ENCODE assay signal across 20 mouse cellular contexts in the genomic region with DNA sequence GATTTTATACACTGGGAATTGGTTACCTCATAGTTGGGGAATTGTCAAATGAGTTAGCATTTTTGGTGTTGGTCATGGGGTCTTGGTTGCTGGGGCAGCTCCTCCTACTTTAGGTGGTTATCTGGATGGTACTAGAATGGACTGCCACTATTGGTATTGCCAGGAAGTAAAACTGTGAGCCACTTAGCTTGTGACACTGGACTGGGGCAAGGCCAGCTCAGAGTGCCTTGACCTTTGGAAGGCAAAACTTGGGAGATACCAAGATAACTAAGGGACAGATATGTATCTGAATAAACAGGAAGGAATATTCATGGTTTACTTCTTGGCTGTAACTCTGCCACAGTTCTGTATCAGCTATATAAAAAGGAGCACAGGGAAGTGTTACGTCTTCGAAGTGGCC. TPM values are rescaled to one million over a fixed set of nuclear protein-coding genes. Genes with fewer than 3 reads are reported as not detected.
DNase-seq lines count a peak whose midpoint lies in the region; ATAC-seq and TF ChIP-seq lines count a peak whose summit lies in the region.
"Had no signal": no experiment of that assay in that cellular context is flagged by ENCODE, and none has a peak within 500 bp of the region (broad histone marks: within the 10 kb centered on the region; RNA-seq: fewer than 3 reads in every experiment).

No protein-coding gene starts in this region.

- peaks cover 10% of the 10 kb centered on the region for H3K4me1 ChIP-seq in kidney, adult 2 months (ENCODE audit: control insufficient read depth, insufficient read depth, low read length)
- peaks cover 22% of the 10 kb centered on the region for H3K4me1 ChIP-seq in kidney, embryonic 16.5 days (ENCODE audit: insufficient read depth, low read length)
- H3K4me1 ChIP-seq in brown adipose tissue, adult 24 weeks (ENCODE audit: control insufficient read depth, insufficient read depth, insufficient read length, low read length): peaks cover 18% of the 10 kb centered on the region

- no peak overlapping the region for H3K9ac ChIP-seq in kidney, embryonic 16.5 days (replicated peaks; ENCODE audit: low read length)
- H3K9ac ChIP-seq: embryonic facial prominence, embryonic 12.5 days; forebrain, embryonic 15.5 days; hindbrain, embryonic 13.5 days had no signal

- TF ChIP-seq POLR2A in kidney, adult 2 months (IDR thresholded peaks at IDR 0.05; ENCODE audit: low read depth, low read length): no peak

- no peaks in the 10 kb centered on the region for H3K27me3 ChIP-seq in kidney, adult 2 months (replicated peaks; ENCODE audit: control insufficient read depth, insufficient read depth, low read length)
- H3K27me3 ChIP-seq in kidney, embryonic 16.5 days (ENCODE audit: insufficient read depth, low read length): no peaks in the 10 kb centered on the region
- H3K27me3 ChIP-seq: embryonic facial prominence, embryonic 12.5 days; forebrain, embryonic 15.5 days; hindbrain, embryonic 13.5 days; Patski had no signal

- no peaks in the 10 kb centered on the region for H3K9me3 ChIP-seq in kidney, embryonic 16.5 days (ENCODE audit: low read length)
- H3K9me3 ChIP-seq: embryonic facial prominence, embryonic 12.5 days; forebrain, embryonic 15.5 days; heart, embryonic 10.5 days; hindbrain, embryonic 13.5 days had no signal

- 70% methylated on average over 2 of the region's 2 CpGs for WGBS in kidney, adult 2 months
- 90% methylated on average over 2 of the region's 2 CpGs for WGBS in kidney, embryonic 16.5 days

- no peak for ATAC-seq in kidney, embryonic 16.5 days (ENCODE audit: low FRiP score, low TSS enrichment)
- ATAC-seq: forebrain, embryonic 15.5 days; hindbrain, postnatal 0 days; Patski had no signal

- peak; percentile 84 for DNase-seq in adrenal gland, adult 2 months
- no peak for DNase-seq in adrenal gland, postnatal 4 days (ENCODE audit: low spot score in 2 of 2)
- DNase-seq in kidney, adult 2 months: peak; percentile 21
- peak; percentile 42 for DNase-seq in adrenal gland, postnatal 10 days
- no peak for DNase-seq in right cerebral cortex, postnatal 36 days (ENCODE audit: low spot score in 2 of 2)
- no peak for DNase-seq in spleen, postnatal 14 days (ENCODE audit: low spot score in 2 of 2)
- DNase-seq: cerebellum, adult 11-12 months; cerebellum, adult 9-10 months; cerebellum, postnatal 25 days; gastrocnemius, postnatal 14 days; heart, postnatal 10 days; kidney, adult 11 months had no signal

- H3K36me3 ChIP-seq in kidney, adult 2 months (ENCODE audit: control insufficient read depth, insufficient read depth, low read length): no peaks in the 10 kb centered on the region
- no peaks in the 10 kb centered on the region for H3K36me3 ChIP-seq in kidney, embryonic 16.5 days (ENCODE audit: insufficient read depth, low read length)
- H3K36me3 ChIP-seq: embryonic facial prominence, embryonic 12.5 days; forebrain, embryonic 15.5 days; heart, embryonic 10.5 days; hindbrain, embryonic 13.5 days had no signal

- TF ChIP-seq CTCF in kidney, adult 2 months (conservative IDR thresholded peaks at IDR 0.05; ENCODE audit: insufficient read depth, insufficient read length, low read depth, low read length): no peak

- H3K27ac ChIP-seq in kidney, adult 2 months (ENCODE audit: insufficient read depth, low read depth, low read length): no peak overlapping the region
- no peak overlapping the region for H3K27ac ChIP-seq in kidney, embryonic 16.5 days (ENCODE audit: low read length)
- H3K27ac ChIP-seq in brown adipose tissue, adult 24 weeks (replicated peaks; ENCODE audit: low read depth, low read length): 0 out of 2 replicates have a peak overlapping the region, but pooled peaks have one; percentile 19
- H3K27ac ChIP-seq: embryonic facial prominence, embryonic 12.5 days; forebrain, embryonic 15.5 days; heart, embryonic 10.5 days; hindbrain, embryonic 13.5 days; hindbrain, postnatal 0 days had no signal

- no peak overlapping the region for H3K4me3 ChIP-seq in kidney, adult 2 months (ENCODE audit: insufficient read depth, low read depth, low read length)
- H3K4me3 ChIP-seq in kidney, embryonic 16.5 days (ENCODE audit: low read length): no peak overlapping the region
- no peak overlapping the region for H3K4me3 ChIP-seq in brown adipose tissue, adult 24 weeks (ENCODE audit: insufficient read depth, low read depth, low read length)
- H3K4me3 ChIP-seq: embryonic facial prominence, embryonic 12.5 days; forebrain, embryonic 15.5 days; heart, embryonic 10.5 days; hindbrain, embryonic 13.5 days had no signal

- no peak overlapping the region for H3K4me2 ChIP-seq in kidney, embryonic 16.5 days (replicated peaks; ENCODE audit: low read depth, low read length)
- H3K4me2 ChIP-seq: embryonic facial prominence, embryonic 12.5 days; forebrain, embryonic 15.5 days; hindbrain, embryonic 13.5 days had no signal

RNA-seq across cellular contexts. Expression of a gene that starts 20.7 kb away (rescaled TPM):
- 10 to 100 TPM; 27.9 to 46.0 TPM for total RNA-seq in adrenal gland, adult 2 months (2021)
- polyA plus RNA-seq in adrenal gland, adult 2 months (2012; rRNA removed): 4.8 and 5.5 TPM in 2 replicates
- total RNA-seq in adrenal gland, postnatal 4 days (2021): 10 to 100 TPM; 23.3 to 26.6 TPM
- 4.9 and 5.1 TPM in 2 replicates for polyA plus RNA-seq in kidney, adult 2 months (2012; rRNA removed)
- polyA plus RNA-seq in kidney, embryonic 16.5 days (2015; fragmentation: Nextera tagmentation; extraction: Ambion mirVana): 4.6 and 4.8 TPM in 2 replicates
- 10 to 100 TPM; 20.8 to 32.4 TPM for total RNA-seq in adrenal gland, postnatal 10 days (2021)
- polyA plus RNA-seq in brown adipose tissue, adult 24 weeks (2012; ENCODE audit: insufficient read depth, insufficient read length, missing spikeins): 11.9 and 12.6 TPM in 2 replicates

Comparison
In these comparisons a context has a peak if more than half of its experiments do, and no peak if none do; other contexts are left out.
1. DNase-seq: peak in adrenal gland, adult 2 months (single experiment), kidney, adult 2 months (single experiment) and adrenal gland, postnatal 10 days (single experiment); none in adrenal gland, postnatal 4 days (0 of 2), right cerebral cortex, postnatal 36 days (0 of 2) and spleen, postnatal 14 days (0 of 2).